Mouse (Mus musculus) urinary bladder, postnatal 36 days (tissue): ENCODE measurements around the gene Tpd52l1.
"Not testable (repeated sequence)": the region's sequence is repeated elsewhere in the genome, so short reads cannot be mapped to it uniquely, and the experiment has no call there.

ENCODE experiments used
- DNase-seq, 2 experiments: peaks; one replicate each; pipeline ENCODE4 v3.0.0; 2022; ENCODE audit warnings: low spot score in 2 of 2, mixed read lengths in 1 of 2

Gene Tpd52l1

GRCm38 (mm10) chr10:31445291-31446124 is at the start of gene Tpd52l1:
Gene Tpd52l1 (minus strand): TSS chr10:31445958.
- DNase-seq = peak; percentile 68 to 80

GRCm38 (mm10) chr10:31494296-31494695 is 48.5 kb upstream of the Tpd52l1 start:
- DNase-seq = no peak

- DNase-seq = no peak
These were observed 21.5 kb upstream of the Tpd52l1 start for GRCm38 (mm10) chr10:31467043-31467898.

GRCm38 (mm10) chr10:31465840-31466541 is 20.2 kb upstream of the Tpd52l1 start:
- DNase-seq = no peak

- no peak for DNase-seq
These were observed 19.7 kb upstream of the Tpd52l1 start for GRCm38 (mm10) chr10:31465424-31465823.

- no peak for DNase-seq
These were observed 17.3 kb upstream of the Tpd52l1 start for GRCm38 (mm10) chr10:31463044-31463443.

GRCm38 (mm10) chr10:31456806-31457205 is 11.0 kb upstream of the Tpd52l1 start:
- DNase-seq = no peak

- DNase-seq = no peak
These were observed 1.3 kb upstream of the Tpd52l1 start for GRCm38 (mm10) chr10:31447083-31447482.

- DNase-seq = no peak
These were observed 1.6 kb downstream of the Tpd52l1 start for GRCm38 (mm10) chr10:31444206-31444605.

- DNase-seq = no peak
These were observed 4.3 kb downstream of the Tpd52l1 start for GRCm38 (mm10) chr10:31441491-31441890.

GRCm38 (mm10) chr10:31436047-31436446 is 9.7 kb downstream of the Tpd52l1 start:
- DNase-seq = no peak

GRCm38 (mm10) chr10:31417956-31418355 is 27.8 kb downstream of the Tpd52l1 start:
- no peak for DNase-seq

GRCm38 (mm10) chr10:31392990-31393389 is 52.8 kb downstream of the Tpd52l1 start:
- no peak for DNase-seq

- DNase-seq = no peak
These were observed 54.9 kb downstream of the Tpd52l1 start for GRCm38 (mm10) chr10:31390777-31391395.

GRCm38 (mm10) chr10:31388566-31388965 is 57.2 kb downstream of the Tpd52l1 start:
- not testable (repeated sequence) for DNase-seq

GRCm38 (mm10) chr10:31370200-31370599 is 75.6 kb downstream of the Tpd52l1 start:
- DNase-seq = not testable (repeated sequence)

- no peak for DNase-seq
These were observed 86.0 kb downstream of the Tpd52l1 start for GRCm38 (mm10) chr10:31359749-31360148.

- no peak for DNase-seq
These were observed 90.8 kb downstream of the Tpd52l1 start for GRCm38 (mm10) chr10:31354886-31355461.

- no peak for DNase-seq
These were observed 91.6 kb downstream of the Tpd52l1 start for GRCm38 (mm10) chr10:31354141-31354540.

- no peak for DNase-seq
These were observed 92.8 kb downstream of the Tpd52l1 start for GRCm38 (mm10) chr10:31352845-31353427.

- no peak for DNase-seq
These were observed 94.7 kb downstream of the Tpd52l1 start for GRCm38 (mm10) chr10:31351056-31351455.
